Mouse (Mus musculus): ENCODE data around the gene Fam20b.

The Fam20b gene

DNA sequence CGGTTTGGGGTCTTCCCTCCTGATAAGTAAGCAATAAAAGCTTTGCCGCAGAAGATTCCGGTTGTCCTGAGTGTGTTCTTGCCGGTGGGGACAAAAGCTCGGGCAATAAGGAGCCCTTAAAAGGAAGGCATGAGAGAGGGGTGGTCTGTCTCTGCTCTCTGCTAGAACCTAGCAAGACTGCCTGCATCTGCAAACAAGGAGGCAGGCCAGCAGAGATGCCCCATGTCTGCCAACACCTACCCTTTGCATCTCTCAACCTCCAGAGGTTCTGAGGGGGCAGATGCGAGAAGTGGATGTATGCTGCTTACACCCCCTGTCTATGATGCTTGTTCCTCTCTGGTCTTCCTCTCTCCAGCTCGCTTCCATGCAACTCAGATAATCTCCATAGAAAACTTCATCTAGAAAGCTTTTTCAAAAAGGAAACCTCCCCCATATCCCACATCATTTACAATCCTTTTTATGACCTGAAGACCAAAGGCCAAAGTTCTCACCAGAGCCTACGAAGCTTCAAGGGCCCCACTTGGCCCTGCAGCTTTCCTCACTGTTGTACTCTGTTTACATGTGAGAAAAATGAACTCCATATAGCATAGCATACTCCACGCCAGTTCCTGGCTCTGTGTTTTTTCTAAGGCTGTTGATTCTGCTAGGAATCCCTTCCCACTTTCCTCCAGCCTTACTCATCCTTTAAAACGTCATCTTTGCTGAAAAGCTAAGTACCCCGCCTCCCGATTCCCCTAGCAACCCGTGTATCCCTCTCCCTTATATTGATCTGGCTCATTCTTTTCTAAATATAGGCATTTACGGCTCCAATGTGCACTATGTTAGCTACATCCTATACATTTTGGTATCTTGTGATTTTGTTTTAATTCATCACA lies 8.6 kb upstream of the Fam20b start:
- DNase-seq: no peak

DNA sequence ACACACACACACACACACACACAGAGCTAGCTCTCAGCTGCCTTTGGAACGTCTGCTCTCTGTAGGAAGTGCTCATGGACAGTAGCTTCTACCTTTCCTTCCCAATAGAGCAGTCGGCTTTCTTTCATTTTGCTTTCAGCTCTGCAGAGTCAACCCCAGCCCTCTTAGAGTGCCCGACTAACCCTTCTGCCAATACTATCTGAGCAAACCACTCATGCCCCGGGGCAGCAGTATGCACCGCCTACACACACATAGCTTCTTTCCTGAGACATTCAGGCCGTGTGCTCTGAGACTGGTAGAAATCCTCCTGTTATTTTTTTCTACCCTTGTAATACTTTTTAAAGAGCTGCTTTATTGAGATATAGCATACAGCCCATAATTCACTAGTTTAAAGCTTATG lies 3.2 kb upstream of the Fam20b start:
- DNase-seq: no peak

DNA sequence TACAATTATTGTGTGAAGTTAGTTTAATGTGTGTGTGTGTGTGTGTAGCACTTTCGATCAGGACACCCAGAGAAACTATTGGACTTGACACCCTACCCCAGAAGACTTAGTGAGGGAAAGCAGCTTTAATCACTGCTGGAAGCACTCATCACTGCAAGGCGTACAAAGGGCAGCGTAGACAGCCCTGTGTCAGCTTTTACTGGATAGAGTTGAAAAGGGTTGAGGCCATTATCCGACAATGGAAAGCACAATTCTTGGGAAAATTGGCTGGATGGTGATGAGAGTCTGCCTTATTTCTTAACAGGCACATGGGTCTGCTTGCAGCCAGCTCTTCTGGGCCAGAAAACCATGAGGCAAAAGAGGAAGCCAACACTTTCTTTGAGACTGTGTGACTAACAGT lies 1.2 kb upstream of the Fam20b start:
- no peak for DNase-seq

DNA sequence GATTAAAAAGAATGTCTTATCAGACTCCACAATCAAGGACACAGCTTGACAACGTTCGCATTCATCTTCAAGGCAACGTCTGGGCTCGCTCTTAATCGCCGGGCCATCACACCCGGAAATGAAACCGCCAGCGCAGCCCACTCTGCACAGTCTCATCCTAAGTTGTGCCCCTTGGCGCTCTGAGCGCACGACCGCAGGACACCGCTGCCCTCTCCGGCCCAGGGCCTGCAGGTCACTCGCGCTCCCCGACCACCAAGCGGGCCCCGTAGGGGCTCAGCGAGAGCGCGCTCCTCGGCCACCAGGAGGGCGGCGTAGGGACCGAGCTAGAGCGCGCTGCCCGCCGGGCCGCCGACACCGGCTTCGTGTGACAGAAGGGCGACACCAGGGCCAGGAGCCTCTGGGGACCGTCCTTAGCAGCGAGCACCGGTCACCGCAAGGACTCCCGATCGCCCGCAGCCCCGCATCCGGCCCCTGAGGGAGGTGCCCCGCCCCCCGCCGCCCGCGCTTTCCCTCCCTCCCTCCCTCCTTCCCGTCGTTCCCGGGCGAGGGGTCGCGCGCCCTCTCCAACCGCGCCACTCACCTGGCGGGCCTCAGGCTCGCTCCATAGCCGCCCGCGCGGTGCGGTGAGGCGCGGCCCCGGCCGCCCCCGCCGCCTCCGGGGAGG lies 468 bp downstream of the Fam20b start:
- DNase-seq: peak; percentile 65

GRCm38 (mm10) chr1:156717751-156718285 lies 1.1 kb downstream of the Fam20b start:
- no peak for DNase-seq

DNA sequence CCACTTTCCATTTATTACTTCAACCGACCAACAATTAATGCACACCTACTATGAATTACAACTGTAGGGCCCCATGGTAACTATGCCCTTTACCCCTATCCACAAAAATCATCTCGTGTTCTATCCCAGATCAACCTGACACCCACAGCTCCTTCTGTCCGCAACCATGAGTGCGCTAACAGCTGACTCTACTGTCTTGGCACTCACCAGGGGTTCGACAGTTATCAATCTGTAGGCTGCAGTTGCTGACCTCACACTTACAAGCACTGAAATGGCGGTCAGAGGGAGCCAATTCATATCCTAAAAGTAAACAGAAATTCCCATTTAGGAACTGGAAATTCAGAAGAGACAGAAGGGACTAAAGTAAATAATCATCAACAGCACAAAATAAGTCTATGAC lies 2.2 kb downstream of the Fam20b start:
- no peak for DNase-seq

DNA sequence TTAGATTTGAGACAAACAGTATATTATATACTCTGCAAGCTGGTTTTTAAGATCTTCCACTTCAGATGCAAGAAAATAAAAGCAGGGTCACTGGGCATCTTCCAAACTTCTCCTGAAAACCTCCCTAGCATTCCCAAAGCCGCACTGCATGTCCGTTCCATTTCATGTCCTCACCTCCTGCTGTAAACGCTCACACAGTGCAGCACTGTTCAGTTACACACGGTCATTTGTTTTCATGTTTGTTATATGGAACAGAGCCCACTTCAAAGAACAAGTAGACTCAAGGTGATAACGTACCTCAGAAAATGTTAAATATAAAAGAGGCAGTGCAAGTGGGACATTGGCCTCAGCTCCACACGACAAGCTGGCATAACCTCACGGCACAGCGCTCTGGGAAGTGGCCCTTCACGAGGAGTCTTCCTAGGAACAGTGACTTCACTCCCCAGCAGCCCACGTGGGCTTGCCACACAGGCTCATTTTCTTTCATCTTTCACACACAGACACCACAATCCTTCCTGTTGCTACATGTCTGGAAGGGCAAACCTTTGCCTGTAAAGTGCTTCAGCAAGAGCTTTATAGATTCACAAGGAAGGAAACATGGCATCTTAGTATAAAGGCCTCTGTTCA lies 8.3 kb downstream of the Fam20b start:
- no peak for DNase-seq

DNA sequence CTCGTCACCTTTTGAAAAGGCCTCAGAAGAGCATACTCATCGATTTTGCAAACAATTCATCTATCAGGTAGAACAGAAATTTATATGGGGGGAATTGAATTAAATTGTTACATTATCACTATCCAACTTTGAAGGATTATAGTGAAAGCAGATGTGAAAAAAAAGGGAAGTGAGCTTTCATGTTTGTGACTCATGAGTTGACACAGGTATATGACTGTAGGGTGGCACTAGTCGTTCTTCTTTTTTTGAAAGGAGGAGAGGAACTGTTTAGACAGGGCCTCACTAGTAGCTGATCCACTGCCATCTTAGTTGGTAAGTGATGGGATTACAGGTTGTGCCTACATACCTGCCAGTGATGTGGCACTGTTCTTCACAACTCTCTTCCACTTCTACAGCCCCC lies 10.2 kb downstream of the Fam20b start:
- DNase-seq: no peak

DNA sequence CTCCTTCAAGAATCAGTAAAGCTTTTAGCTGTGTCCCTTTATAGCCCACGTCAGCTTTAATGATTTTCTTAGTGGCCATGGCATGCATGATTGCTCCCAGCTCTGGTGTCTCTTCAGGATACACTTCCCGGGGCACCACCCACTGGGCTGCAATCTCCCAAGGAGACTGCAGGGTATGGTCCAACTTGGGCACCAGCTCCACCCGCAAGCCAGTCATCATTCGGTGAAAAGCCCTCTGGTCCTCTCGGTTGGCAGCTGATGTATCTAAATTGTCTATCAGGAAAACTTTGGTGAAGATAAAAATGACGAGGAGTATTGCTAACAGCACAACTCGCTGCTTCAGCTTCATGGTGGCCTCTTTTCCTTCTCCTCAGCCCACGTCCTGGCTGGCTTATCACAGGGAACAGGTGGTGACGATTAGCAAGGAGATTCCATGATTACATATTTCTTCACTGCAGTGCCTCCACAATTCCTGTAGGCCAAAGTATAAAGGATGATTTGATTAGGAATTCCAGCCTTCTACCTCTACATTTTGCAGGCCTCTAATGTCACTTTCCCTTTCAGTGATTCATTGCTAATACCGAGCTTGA lies 13.1 kb downstream of the Fam20b start:
- DNase-seq: no peak

DNA sequence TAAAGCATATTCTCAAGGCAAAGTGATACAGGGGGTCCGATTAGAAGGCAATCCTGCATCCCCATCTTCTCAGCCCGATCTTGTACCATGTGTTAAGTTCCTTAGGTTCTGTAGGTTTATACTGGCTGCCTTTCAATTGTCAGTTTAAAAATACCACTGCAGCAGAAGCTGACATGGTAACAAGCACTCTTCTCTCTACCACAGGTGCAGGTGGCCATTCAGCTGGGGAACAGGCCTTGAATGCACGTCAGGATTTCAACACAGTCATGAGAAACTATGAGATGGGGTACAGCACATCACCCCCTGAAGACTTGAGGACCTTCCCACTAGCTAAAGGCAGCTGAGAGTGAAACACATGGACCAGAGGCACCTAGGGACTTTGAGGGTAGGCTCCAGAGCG lies 15.4 kb downstream of the Fam20b start:
- DNase-seq: no peak

- no peak for DNase-seq
These were observed 16.7 kb downstream of the Fam20b start for GRCm38 (mm10) chr1:156702151-156702550.

- no peak for DNase-seq
These were observed 32.7 kb downstream of the Fam20b start for GRCm38 (mm10) chr1:156686025-156686661.

DNA sequence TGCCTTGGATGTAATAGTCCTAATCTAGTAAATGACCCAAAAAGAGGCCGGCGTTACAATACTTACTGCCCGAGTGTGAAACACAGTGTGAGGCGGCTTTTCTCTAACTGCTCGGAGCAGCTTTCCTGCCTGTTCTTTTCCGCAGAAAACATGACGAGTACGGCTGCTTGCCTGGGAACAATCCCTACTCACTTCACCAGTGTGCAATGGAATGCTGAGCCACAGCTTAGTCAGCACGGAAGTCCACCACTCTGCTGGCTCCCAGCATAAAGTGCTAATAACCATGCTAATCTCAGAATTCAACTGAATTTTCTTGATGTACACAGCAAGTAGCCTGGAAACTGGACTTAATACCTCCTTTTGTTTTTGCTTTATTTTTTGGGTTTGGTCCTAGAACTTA lies 39.3 kb downstream of the Fam20b start:
- DNase-seq: no peak

DNA sequence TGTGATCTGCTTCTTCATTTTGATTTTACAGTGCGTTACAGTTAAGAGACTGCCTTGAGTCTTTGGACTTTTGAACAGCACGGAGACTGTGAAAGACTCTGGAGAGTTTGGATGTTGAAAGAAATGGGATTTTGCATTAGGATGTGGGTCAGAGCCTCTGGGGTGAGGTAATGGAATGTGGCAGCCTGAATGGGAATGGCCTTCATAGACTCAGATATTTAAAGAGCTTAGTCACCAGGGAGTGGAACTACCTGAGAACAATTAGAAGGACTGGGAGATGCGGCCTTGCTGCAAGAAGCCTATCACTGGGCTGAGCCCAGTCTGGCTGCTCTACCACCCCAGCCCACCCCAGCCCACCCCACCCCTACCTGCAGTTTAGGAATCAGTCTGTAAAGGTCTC lies 41.7 kb downstream of the Fam20b start:
- DNase-seq: no peak

- no peak for DNase-seq
These were observed 42.3 kb downstream of the Fam20b start for GRCm38 (mm10) chr1:156676596-156676995.

DNA sequence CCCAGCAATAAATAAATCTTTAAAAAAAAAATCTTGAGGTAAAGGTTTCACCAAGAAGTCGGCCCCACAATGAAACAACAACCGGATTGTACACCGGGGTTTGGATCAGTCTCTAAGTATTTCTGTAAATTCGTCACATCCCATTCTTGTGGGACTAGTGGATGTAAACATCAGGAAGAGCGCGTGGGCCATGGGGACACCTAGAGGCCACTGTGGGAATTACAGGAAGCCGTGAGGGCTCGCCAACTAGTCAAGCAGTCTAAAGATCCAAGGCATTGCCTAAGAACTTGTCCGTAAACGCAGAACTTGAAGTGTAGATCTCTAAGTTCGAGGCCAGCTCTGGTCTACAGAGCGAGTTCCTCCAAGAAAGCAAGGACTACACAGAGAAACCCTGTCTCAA lies 42.7 kb downstream of the Fam20b start:
- peak; percentile 61 for DNase-seq

DNA sequence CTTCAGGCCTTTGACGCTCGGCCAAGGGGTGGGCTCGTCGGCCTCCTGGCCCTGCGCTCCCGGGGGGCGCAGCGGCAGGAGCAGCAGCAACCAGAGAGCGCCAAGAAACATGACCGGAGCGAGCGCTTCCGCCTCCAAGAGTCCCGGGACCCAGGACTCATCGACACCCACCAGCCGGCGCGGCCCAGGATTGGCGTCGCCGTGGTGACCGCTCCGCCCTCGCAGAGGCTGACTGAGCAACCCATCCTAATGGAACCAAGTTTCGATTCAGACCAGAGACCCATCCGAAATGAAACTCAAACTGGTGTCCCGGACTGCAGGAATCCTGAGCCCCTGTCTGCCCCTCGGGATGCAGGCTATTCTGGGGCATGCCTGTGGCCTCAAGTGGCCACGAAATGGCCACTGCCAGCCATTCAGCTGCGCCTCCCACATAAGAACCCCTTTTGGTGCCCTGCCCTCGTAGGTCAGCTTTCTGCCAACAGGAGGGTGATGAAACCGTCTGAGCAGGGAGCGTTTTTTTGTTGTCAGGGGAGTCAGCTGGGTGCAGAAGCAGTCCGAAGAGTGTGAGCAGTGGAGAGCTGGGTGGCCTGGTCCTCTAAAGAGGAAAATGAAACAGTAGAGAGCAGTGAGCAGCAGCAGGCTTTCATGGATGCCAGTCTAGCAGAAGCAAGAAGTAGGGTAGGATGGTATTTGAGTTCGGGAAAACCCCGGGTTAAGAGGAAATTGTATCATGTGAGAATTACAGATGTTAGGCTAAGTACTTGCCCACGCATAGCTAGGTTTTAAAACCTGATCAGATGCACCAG lies 44.5 kb downstream of the Fam20b start, which contains the start of gene Tor3a:
TSS of gene Tor3a (minus strand) at position 162 of the 806 bp plus-strand sequence.
- peak; percentile 73 for DNase-seq

GRCm38 (mm10) chr1:156673476-156674194 lies 45.3 kb downstream of the Fam20b start:
- DNase-seq: peak; percentile 27

DNA sequence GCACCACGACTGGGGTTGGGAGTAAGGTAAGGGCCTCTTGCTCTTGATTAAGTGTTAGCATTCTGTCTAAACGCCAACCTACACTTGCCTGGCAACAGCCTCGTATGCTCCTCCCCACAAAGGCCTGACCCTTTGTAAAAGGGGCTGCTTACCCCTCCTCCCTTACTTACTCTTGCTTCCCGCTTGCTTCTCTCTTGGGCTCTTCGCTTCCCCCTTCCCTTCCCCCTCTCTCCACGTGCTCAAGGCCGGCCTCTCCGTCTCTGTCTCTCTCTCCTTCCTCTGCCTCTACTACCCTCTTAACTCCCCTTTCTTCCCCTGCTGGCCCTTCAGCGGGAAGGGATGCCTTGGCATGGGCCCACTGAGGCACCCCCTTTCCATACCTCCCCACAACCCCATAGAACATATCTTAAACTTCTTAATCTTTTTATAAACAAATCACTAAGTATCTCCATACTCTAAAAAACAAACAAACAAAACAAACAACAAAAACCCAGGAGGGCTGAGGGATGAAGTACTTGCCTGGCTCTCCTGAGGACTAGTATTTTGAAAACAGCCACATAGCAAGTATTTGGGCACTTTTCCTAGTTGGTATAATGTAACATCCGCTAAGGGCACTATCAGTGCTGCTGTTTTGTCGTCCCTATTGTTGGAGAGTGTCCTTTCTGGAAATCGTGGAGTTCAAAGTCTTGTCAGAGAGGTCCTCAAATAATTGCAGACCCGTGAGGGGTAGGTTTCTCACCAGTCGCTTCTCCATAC lies 46.0 kb downstream of the Fam20b start:
- DNase-seq: no peak

GRCm38 (mm10) chr1:156671921-156672320 lies 47.0 kb downstream of the Fam20b start:
- no peak for DNase-seq
